Mouse (Mus musculus): ENCODE measurements around the gene App. TPM values are rescaled to one million over a fixed set of nuclear protein-coding genes. Genes with fewer than 3 reads are reported as not detected.

Gene App
- polyA plus RNA-seq, 1 experiment from 2014 or later: 94.7 TPM

GRCm38 (mm10) chr16:85062732-85063131 lies 110.8 kb downstream of the App start:
- Histone ChIP-seq H3K27me3 (ENCODE audit: low read depth, poor library complexity, severe bottlenecking) (no peaks in the 10 kb centered on the region), H3K4me1 (peaks cover 9% of the 10 kb centered on the region; the same call in 1 of the 2 replicates), H3K4me3 (no peak overlapping the region), H3K9me3 (replicated peaks) (no peaks in the 10 kb centered on the region), H3K36me3 (peaks cover 17% of the 10 kb centered on the region), H3K27ac (no peak overlapping the region)
- no peak for DNase-seq (ENCODE audit: low spot score)
- WGBS: 88% methylated on average over 3 of the region's 3 CpGs

- Histone ChIP-seq H3K4me3 (no peak overlapping the region), H3K36me3 (peaks cover 25% of the 10 kb centered on the region), H3K9me3 (replicated peaks) (no peaks in the 10 kb centered on the region), H3K27ac (no peak overlapping the region), H3K27me3 (ENCODE audit: low read depth, poor library complexity, severe bottlenecking) (no peaks in the 10 kb centered on the region), H3K4me1 (peaks cover 9% of the 10 kb centered on the region; the same call in 1 of the 2 replicates)
- 95% methylated on average over 4 of the region's 4 CpGs for WGBS
- no peak for DNase-seq (ENCODE audit: low spot score)
These were observed 111.8 kb downstream of the App start for GRCm38 (mm10) chr16:85061725-85062124.

- H3K4me1 ChIP-seq: peaks cover 9% of the 10 kb centered on the region; the same call in 1 of the 2 replicates
- 84% methylated on average over 5 of the region's 5 CpGs for WGBS
- no peak overlapping the region for H3K4me3 ChIP-seq
- no peak overlapping the region for H3K27ac ChIP-seq
- H3K36me3 ChIP-seq: peaks cover 43% of the 10 kb centered on the region
- H3K27me3 ChIP-seq (ENCODE audit: low read depth, poor library complexity, severe bottlenecking): no peaks in the 10 kb centered on the region
- no peaks in the 10 kb centered on the region for H3K9me3 ChIP-seq (replicated peaks)
- no peak for DNase-seq (ENCODE audit: low spot score)
These were observed 115.4 kb downstream of the App start for GRCm38 (mm10) chr16:85058138-85058537.

- Histone ChIP-seq H3K9me3 (replicated peaks) (no peaks in the 10 kb centered on the region), H3K4me3 (no peak overlapping the region), H3K36me3 (peaks cover 38% of the 10 kb centered on the region), H3K4me1 (peaks cover 10% of the 10 kb centered on the region), H3K27me3 (ENCODE audit: low read depth, poor library complexity, severe bottlenecking) (no peaks in the 10 kb centered on the region), H3K27ac (no peak overlapping the region)
- no peak for DNase-seq (ENCODE audit: low spot score)
- 95% methylated on average over 10 of the region's 10 CpGs for WGBS
These were observed 117.4 kb downstream of the App start for GRCm38 (mm10) chr16:85056212-85056611.

GRCm38 (mm10) chr16:85053996-85054395 lies 119.6 kb downstream of the App start:
- no peak overlapping the region for H3K4me3 ChIP-seq
- H3K4me1 ChIP-seq: peaks cover 8% of the 10 kb centered on the region
- no peaks in the 10 kb centered on the region for H3K27me3 ChIP-seq (ENCODE audit: low read depth, poor library complexity, severe bottlenecking)
- 94% methylated on average over 7 of the region's 7 CpGs for WGBS
- H3K9me3 ChIP-seq (replicated peaks): no peaks in the 10 kb centered on the region
- DNase-seq (ENCODE audit: low spot score): no peak
- H3K27ac ChIP-seq: no peak overlapping the region
- H3K36me3 ChIP-seq: peaks cover 33% of the 10 kb centered on the region

GRCm38 (mm10) chr16:85047310-85047709 lies 126.3 kb downstream of the App start:
- Histone ChIP-seq H3K36me3 (peaks cover 14% of the 10 kb centered on the region), H3K27me3 (ENCODE audit: low read depth, poor library complexity, severe bottlenecking) (no peaks in the 10 kb centered on the region), H3K9me3 (replicated peaks) (no peaks in the 10 kb centered on the region), H3K4me1 (peaks cover 4% of the 10 kb centered on the region), H3K4me3 (no peak overlapping the region), H3K27ac (no peak overlapping the region)
- no peak for DNase-seq (ENCODE audit: low spot score)
- 69% methylated on average over 6 of the region's 6 CpGs for WGBS

GRCm38 (mm10) chr16:85041153-85041959 lies 132.2 kb downstream of the App start:
- no peaks in the 10 kb centered on the region for H3K27me3 ChIP-seq (ENCODE audit: low read depth, poor library complexity, severe bottlenecking)
- peaks cover 29% of the 10 kb centered on the region for H3K36me3 ChIP-seq
- no peak for DNase-seq (ENCODE audit: low spot score)
- peaks cover 17% of the 10 kb centered on the region for H3K4me1 ChIP-seq
- 63% methylated on average over 3 of the region's 3 CpGs for WGBS
- no peaks in the 10 kb centered on the region for H3K9me3 ChIP-seq (replicated peaks)
- H3K4me3 ChIP-seq: no peak overlapping the region
- H3K27ac ChIP-seq: peak overlapping the region; percentile 75

- no peak overlapping the region for H3K27ac ChIP-seq
- no peaks in the 10 kb centered on the region for H3K9me3 ChIP-seq (replicated peaks)
- no peak overlapping the region for H3K4me3 ChIP-seq
- H3K4me1 ChIP-seq: peaks cover 17% of the 10 kb centered on the region
- DNase-seq (ENCODE audit: low spot score): no peak
- H3K36me3 ChIP-seq: peaks cover 31% of the 10 kb centered on the region
- H3K27me3 ChIP-seq (ENCODE audit: low read depth, poor library complexity, severe bottlenecking): no peaks in the 10 kb centered on the region
- 93% methylated on average over 8 of the region's 8 CpGs for WGBS
These were observed 134.8 kb downstream of the App start for GRCm38 (mm10) chr16:85038731-85039130.

- H3K4me1 ChIP-seq: peaks cover 17% of the 10 kb centered on the region
- WGBS: 77% methylated on average over 10 of the region's 10 CpGs
These were observed 135.5 kb downstream of the App start for GRCm38 (mm10) chr16:85037969-85038644.

GRCm38 (mm10) chr16:85035815-85036214 lies 137.8 kb downstream of the App start:
- DNase-seq (ENCODE audit: low spot score): no peak
- Histone ChIP-seq H3K36me3 (peaks cover 39% of the 10 kb centered on the region), H3K4me3 (no peak overlapping the region), H3K27me3 (ENCODE audit: low read depth, poor library complexity, severe bottlenecking) (no peaks in the 10 kb centered on the region), H3K27ac (no peak overlapping the region), H3K9me3 (replicated peaks) (no peaks in the 10 kb centered on the region), H3K4me1 (peaks cover 7% of the 10 kb centered on the region)
- WGBS: 92% methylated on average over 5 of the region's 5 CpGs

More at GRCm38 (mm10) chr16:85037969-85038644, 135.5 kb downstream of the App start:
- Histone ChIP-seq H3K4me3 (no peak overlapping the region), H3K27ac (no peak overlapping the region), H3K9me3 (replicated peaks) (no peaks in the 10 kb centered on the region), H3K36me3 (peaks cover 27% of the 10 kb centered on the region), H3K27me3 (ENCODE audit: low read depth, poor library complexity, severe bottlenecking) (no peaks in the 10 kb centered on the region)
- DNase-seq (ENCODE audit: low spot score): no peak

GRCm38 (mm10) chr16:85033747-85034146 lies 139.8 kb downstream of the App start:
- WGBS: 94% methylated on average over 5 of the region's 5 CpGs
- no peak overlapping the region for H3K4me3 ChIP-seq
- no peaks in the 10 kb centered on the region for H3K27me3 ChIP-seq (ENCODE audit: low read depth, poor library complexity, severe bottlenecking)
- peaks cover 59% of the 10 kb centered on the region for H3K36me3 ChIP-seq
- DNase-seq (ENCODE audit: low spot score): no peak
- 0 out of 2 replicates have a peak, but pooled peaks cover 2% of the 10 kb centered on the region for H3K4me1 ChIP-seq
- no peak overlapping the region for H3K27ac ChIP-seq
- H3K9me3 ChIP-seq (replicated peaks): no peaks in the 10 kb centered on the region

- WGBS: 97% methylated on average over 12 of the region's 12 CpGs
- Histone ChIP-seq H3K27ac (no peak overlapping the region), H3K4me1 (no peaks in the 10 kb centered on the region), H3K27me3 (ENCODE audit: low read depth, poor library complexity, severe bottlenecking) (no peaks in the 10 kb centered on the region), H3K4me3 (no peak overlapping the region), H3K9me3 (replicated peaks) (no peaks in the 10 kb centered on the region), H3K36me3 (peaks cover 66% of the 10 kb centered on the region)
- DNase-seq (ENCODE audit: low spot score): no peak
These were observed 142.8 kb downstream of the App start for GRCm38 (mm10) chr16:85030810-85031209.

GRCm38 (mm10) chr16:85028396-85028795 lies 145.2 kb downstream of the App start:
- Histone ChIP-seq H3K4me3 (no peak overlapping the region), H3K27ac (no peak overlapping the region), H3K9me3 (replicated peaks) (no peaks in the 10 kb centered on the region), H3K4me1 (no peaks in the 10 kb centered on the region), H3K27me3 (ENCODE audit: low read depth, poor library complexity, severe bottlenecking) (no peaks in the 10 kb centered on the region), H3K36me3 (peaks cover 88% of the 10 kb centered on the region)
- no peak for DNase-seq (ENCODE audit: low spot score)
- WGBS: 88% methylated on average over 4 of the region's 4 CpGs
